Mouse (Mus musculus): ENCODE results near the gene Gm28035. TPM values are rescaled to one million over a fixed set of nuclear protein-coding genes. Genes with fewer than 3 reads are reported as not detected.

Gm28035 gene
- total RNA-seq (2021) = 1 to 10 TPM in 1 of 2 experiments, under 1 TPM in 1; 0.59 to 1.7 TPM
- long read RNA-seq, experiment 1 = 0 reads
- long read RNA-seq, experiment 2 = 0 reads

DNA sequence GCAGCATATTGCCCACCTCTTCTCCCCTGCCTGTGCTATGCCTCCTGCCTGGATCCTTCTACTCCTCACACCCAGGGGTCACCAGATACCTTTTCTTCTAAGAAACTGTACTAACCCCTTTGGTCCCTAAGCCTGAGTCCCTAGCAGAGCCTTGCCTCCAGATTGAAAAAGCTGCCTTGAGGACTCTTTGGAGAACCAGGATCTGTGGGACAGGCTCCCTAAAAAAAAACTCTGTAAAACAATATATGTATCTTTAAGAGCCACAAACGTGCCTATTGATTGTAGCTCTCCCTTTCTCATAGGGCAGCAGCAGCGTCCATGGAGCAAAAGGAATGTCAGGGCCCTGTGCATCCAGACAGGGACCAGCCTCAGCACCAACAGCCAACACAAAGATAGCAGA is at the start of gene Gm28035:
Gene Gm28035 (plus strand): TSS at position 301 of the 400 bp plus-strand sequence.
- DNase-seq = no peak
- intact Hi-C loops (cut with DNase I; ENCODE audit: low total_unique reads) = no loop called here

DNA sequence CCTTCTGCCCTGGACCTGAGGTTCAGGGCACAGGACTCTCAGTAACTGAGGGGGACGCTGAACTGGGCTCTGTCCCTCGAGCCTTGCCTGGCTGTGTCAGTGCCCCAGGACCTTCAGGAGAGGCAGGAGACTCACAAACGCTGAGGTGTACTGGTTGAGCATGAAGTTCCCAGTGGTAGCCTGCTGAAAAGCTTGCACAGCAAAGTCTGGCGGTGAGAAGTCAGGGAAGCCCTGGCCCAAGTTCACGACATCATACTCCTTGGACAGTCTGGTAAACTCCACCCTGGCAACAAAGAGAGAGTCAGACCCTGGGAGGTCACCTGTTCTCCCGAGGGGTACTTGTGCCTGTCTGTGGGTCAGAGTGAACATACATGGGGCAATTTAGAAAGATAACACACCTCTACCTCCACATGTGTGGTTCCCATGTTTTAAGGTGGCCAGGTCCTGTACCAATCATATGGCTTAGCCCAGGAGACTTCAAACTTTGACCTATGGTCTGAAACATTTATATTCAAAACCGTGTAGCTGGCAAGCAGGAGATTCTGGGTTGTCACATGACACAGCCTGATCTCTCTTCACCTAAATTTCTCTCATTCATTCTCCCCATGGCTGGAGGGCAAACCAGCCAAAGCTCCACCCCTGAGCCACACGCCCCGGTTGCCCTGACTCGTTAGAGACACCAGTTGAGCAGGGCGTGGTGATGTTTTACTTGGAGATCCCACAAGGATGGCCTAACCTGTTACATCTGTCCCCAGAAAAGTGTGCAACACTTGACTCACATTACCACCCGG is 48.4 kb upstream of the Gm28035 start:
- intact Hi-C loops (cut with DNase I; ENCODE audit: low total_unique reads) = no loop called here
- no peak for DNase-seq

- DNase-seq = no peak
- intact Hi-C loops (cut with DNase I; ENCODE audit: low total_unique reads) = no loop called here
These were observed 45.7 kb upstream of the Gm28035 start for GRCm38 (mm10) chr2:30194656-30195055.

- intact Hi-C loops (cut with DNase I; ENCODE audit: low total_unique reads) = no loop called here
- no peak for DNase-seq
These were observed 42.3 kb upstream of the Gm28035 start for GRCm38 (mm10) chr2:30198021-30198420.

- no peak for DNase-seq
- intact Hi-C loops (cut with DNase I; ENCODE audit: low total_unique reads) = no loop called here
These were observed 40.4 kb upstream of the Gm28035 start for GRCm38 (mm10) chr2:30199984-30200383.

- intact Hi-C loops (cut with DNase I; ENCODE audit: low total_unique reads) = no loop called here
- no peak for DNase-seq
These were observed 39.9 kb upstream of the Gm28035 start for GRCm38 (mm10) chr2:30200388-30200925.

DNA sequence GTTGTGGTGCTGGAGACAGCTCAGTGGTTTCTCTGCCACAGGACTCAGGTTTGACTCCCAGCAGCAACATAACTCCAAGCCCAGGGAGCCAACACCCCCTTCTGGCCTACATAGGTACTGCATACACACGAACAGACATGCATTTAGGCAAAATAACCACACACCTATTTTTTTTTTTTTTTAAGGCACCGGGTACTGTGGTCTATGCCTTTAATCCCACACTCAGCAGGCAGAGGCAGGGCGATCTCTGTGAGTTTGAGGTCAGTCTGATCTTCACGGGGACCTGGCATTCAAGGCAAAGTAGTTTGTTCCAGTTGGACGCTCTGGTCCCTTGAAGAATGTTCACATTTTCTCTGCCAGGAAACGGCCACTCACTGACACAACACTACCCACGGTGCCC is 36.9 kb upstream of the Gm28035 start:
- DNase-seq = no peak
- intact Hi-C loops (cut with DNase I; ENCODE audit: low total_unique reads) = no loop called here

GRCm38 (mm10) chr2:30205255-30205628 is 35.1 kb upstream of the Gm28035 start:
- DNase-seq = no peak
- intact Hi-C loops (cut with DNase I; ENCODE audit: low total_unique reads) = no loop called here

DNA sequence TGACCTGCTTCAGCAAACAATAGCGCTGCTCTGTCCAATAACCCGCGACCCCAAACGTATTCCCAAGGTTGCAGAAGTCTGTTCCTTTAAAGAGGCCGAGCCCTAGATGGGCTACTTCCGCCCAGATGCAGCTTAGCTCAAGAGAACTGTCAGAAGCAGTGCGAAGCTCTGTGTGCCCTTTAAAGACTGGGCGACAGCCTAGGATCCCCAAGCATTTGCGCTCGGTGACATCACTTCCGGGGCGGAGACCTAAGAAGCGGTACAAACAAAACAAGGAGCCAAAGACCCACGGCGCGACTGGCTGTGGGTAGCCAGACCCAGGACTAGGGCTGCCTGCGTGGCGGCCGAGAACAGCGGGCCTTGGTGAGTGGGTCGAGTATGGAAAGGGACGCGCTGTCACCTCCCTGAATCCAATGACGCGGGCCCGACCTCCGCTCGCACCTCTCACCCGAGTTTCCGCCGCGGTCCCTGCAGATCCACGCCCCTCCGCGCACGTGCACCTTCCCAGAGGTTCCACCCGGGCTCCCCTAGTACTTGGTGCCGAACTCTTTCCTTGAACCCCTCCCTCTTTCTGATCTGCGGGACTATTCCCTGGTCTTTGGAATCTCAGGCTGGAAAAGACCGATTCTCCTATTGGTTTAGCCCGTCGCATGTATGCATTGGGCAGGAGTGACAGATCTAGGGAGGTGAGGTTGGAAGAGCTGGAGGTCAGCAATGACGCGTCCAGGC is 34.6 kb upstream of the Gm28035 start, which contains the start of gene Kyat1:
Gene Kyat1 (minus strand): TSS at position 219 of the 729 bp plus-strand sequence.
- DNase-seq = peak; percentile 94
- intact Hi-C loops (cut with DNase I; ENCODE audit: low total_unique reads) = no loop called here

DNA sequence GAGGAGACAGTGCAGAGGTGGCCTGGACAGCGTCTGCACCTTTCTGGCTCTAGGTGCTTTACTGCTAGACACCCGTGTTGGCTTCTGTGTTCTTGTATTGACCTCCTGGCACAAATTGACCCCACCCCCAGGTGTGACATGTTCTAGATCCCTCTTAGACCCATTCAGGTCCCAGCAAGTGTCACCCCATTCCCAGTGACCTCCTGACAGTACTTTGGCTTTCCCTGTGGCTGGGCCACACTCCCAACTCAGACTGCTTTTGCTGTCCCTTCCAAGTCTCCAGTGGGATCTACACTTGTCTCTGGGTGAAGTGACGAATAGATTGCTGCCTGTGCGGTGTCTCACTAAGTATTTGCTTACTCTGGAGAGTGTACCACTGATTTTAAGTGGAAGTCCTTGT is 33.0 kb upstream of the Gm28035 start:
- DNase-seq = no peak
- intact Hi-C loops (cut with DNase I; ENCODE audit: low total_unique reads) = no loop called here

- intact Hi-C loops (cut with DNase I; ENCODE audit: low total_unique reads) = no loop called here
- DNase-seq = no peak
These were observed 32.5 kb upstream of the Gm28035 start for GRCm38 (mm10) chr2:30207886-30208285.

DNA sequence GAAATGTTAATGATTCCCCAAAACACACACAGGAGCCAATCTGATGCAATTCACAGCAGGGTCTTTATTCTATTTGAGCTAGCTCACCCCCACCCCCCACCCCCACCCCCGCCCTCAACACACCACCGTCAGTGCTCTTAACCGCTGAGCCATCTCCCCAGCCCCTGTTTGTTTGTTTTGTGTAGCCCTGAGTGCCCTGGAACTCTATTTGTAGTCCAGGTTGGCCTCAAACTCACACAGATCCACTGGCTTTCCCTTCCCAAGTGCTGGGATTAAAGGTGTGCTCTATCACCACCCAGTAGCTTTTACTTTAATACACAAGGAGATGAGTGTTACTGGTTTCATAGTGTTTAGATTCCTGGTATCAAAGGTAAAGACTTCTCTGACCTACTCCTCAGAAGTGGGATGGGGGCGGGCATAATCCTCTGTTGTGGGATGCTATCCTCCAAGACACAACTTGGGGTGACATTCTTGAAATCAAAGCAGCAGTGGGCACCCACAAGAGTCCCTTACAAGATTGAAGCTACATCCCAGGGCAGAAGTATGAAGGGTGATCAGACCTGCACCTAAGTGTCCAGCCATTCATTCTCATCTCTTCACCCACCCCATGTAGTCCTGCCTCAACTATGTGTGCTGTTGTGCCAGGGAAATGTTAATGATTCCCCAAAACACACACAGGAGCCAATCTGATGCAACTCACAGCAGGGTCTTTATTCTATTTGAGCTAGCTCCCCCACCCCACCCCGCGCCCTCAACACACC is 28.8 kb upstream of the Gm28035 start:
- intact Hi-C loops (cut with DNase I; ENCODE audit: low total_unique reads) = no loop called here
- DNase-seq = no peak

- no peak for DNase-seq
- intact Hi-C loops (cut with DNase I; ENCODE audit: low total_unique reads) = no loop called here
These were observed 28.2 kb upstream of the Gm28035 start for GRCm38 (mm10) chr2:30212169-30212545.

- no peak for DNase-seq
- intact Hi-C loops (cut with DNase I; ENCODE audit: low total_unique reads) = no loop called here
These were observed 27.4 kb upstream of the Gm28035 start for GRCm38 (mm10) chr2:30212951-30213350.

DNA sequence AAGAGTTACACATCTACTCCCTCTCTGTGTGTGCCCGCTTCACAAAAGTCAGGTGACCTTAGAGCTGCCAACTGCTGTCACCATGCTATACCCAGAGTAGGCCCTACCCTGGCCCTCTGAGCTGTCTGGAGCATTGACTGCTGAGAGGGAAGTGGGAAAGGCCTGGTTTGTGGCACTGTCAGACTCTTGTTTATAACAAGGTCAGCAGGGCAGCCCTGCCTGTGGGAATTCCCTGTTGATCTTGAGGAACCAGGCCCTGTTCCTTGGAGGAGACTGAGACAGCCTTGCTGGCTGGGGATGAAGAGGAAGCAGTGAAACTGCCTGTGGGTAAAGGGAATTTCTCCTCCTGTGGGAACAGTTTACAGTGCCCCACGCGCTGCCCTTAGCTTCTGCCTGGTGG is 25.6 kb upstream of the Gm28035 start:
- DNase-seq = no peak
- intact Hi-C loops (cut with DNase I; ENCODE audit: low total_unique reads) = no loop called here

DNA sequence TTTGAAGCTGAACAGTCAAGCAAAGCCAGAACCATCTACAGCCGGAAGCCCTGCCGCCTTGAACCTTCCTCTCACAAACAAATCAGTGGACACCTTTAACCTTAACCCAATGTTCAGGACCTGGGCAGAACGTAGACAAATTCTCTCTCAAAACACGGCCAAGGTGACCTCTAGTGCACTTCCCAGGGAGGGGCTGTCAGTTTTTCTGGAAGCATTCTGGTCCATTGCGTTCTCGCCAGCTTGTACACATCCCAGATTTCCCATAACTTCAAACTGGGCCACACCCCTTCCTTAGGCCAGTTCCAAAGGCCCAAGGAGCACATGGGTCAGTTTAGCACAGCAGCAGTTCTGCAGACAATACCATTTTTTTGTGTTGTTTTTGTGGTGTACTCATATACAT is 24.9 kb upstream of the Gm28035 start:
- intact Hi-C loops (cut with DNase I; ENCODE audit: low total_unique reads) = no loop called here
- DNase-seq = no peak

- intact Hi-C loops (cut with DNase I; ENCODE audit: low total_unique reads) = no loop called here
- no peak for DNase-seq
These were observed 24.1 kb upstream of the Gm28035 start for GRCm38 (mm10) chr2:30216293-30216692.

- DNase-seq = no peak
- intact Hi-C loops (cut with DNase I; ENCODE audit: low total_unique reads) = no loop called here
These were observed 4.8 kb upstream of the Gm28035 start for GRCm38 (mm10) chr2:30235593-30235992.

DNA sequence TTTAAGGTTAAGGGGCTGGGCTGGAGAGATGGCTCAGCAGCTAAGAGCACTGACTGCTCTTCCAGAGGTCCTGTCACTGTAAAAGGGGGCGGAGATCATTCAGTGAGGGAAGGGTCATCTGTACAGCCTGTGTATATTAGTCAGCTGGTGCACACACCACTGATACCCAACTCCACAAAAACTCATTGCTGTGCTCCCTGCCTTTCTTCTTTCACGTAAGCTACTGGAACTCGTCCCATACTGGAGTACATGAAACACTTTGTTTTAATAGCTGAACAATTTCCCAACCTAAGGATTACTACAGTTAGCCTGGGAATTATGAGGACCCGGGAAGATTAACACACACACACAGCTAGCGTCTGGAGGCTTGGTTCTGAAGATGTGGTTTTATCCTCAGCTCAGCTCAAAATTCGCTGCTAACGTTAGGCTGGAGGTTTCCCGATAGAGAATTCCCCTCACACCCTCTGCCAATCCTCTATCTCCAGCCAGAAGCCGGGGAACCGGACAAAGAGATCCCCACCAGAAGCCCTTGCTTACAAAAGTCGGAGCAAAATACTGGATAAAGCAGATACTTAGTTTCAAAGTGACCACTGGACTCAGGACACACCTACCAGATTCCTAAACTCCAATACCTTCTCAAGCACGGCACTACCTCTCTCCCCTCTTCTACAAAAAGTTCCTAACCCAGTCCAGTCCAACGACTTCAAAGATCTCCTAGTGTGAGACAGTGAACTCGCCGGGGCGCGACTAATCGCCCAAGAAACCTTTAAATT is 3.8 kb upstream of the Gm28035 start:
- intact Hi-C loops (cut with DNase I; ENCODE audit: low total_unique reads) = no loop called here
- no peak for DNase-seq
